Mouse (Mus musculus): ENCODE measurements around the gene Tbx10. TPM values are rescaled to one million over a fixed set of nuclear protein-coding genes. Genes with fewer than 3 reads are reported as not detected.
"Not testable (repeated sequence)": the region's sequence is repeated elsewhere in the genome, so short reads cannot be mapped to it uniquely, and the experiment has no call there.

Tbx10 gene
- polyA plus RNA-seq, 1 experiment from 2014 or later: 0.16 TPM

DNA sequence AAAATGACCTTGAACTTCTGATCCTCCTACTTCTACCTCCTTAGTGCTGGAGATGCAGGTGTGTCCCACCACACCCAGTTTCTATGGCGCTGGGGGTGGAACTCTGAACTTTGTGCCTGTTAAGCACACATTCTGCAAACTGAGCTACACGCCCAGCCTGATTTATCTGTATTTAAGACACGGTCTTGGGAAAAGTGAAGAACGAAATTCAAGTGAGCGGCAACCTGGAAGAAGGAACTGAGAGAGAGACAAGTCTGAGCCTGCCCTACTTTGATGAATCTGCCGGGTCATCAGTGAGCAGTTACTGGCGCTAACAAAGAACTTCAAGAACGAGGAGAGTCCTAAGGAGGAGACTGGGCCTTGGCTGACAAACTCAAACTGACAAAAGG, 54.3 kb downstream of the Tbx10 start:
- H3K4me1 ChIP-seq (replicated peaks; ENCODE audit: control insufficient read depth, insufficient read depth, low read length): peaks cover 6% of the 10 kb centered on the region; the same call in 1 of the 2 replicates
- H3K36me3 ChIP-seq (ENCODE audit: control insufficient read depth, insufficient read depth, low read length): no peaks in the 10 kb centered on the region
- peak overlapping the region; percentile 23; the same call in 1 of the 2 replicates for H3K4me2 ChIP-seq (ENCODE audit: low read length)
- no peak overlapping the region for H3K9ac ChIP-seq (ENCODE audit: low read length)
- H3K4me3 ChIP-seq (ENCODE audit: low read depth, low read length): 0 out of 2 replicates have a peak overlapping the region, but pooled peaks have one; percentile 2
- no peaks in the 10 kb centered on the region for H3K27me3 ChIP-seq (replicated peaks; ENCODE audit: control insufficient read depth, insufficient read depth, low read length)
- WGBS: 69% methylated on average over 8 of the region's 8 CpGs
- DNase-seq (ENCODE audit: low spot score) (peak; percentile 72), ATAC-seq (replicated peaks; ENCODE audit: low FRiP score, low TSS enrichment, low read depth) (peak; percentile 66)
- no peaks in the 10 kb centered on the region for H3K9me3 ChIP-seq (ENCODE audit: control insufficient read depth, low read length)
- H3K27ac ChIP-seq (ENCODE audit: low read depth): peak overlapping the region; percentile 78

- DNase-seq (ENCODE audit: low spot score) (peak; percentile 87), ATAC-seq (replicated peaks; ENCODE audit: low FRiP score, low TSS enrichment, low read depth) (no peak)
- Histone ChIP-seq H3K4me1 (replicated peaks; ENCODE audit: control insufficient read depth, insufficient read depth, low read length) (peaks cover 6% of the 10 kb centered on the region; the same call in 1 of the 2 replicates), H3K27ac (ENCODE audit: low read depth) (0 out of 2 replicates have a peak overlapping the region, but pooled peaks have one; percentile 78), H3K36me3 (ENCODE audit: control insufficient read depth, insufficient read depth, low read length) (no peaks in the 10 kb centered on the region), H3K9me3 (ENCODE audit: control insufficient read depth, low read length) (no peaks in the 10 kb centered on the region), H3K27me3 (replicated peaks; ENCODE audit: control insufficient read depth, insufficient read depth, low read length) (no peaks in the 10 kb centered on the region), H3K9ac (ENCODE audit: low read length) (no peak overlapping the region), H3K4me2 (ENCODE audit: low read length) (no peak overlapping the region), H3K4me3 (ENCODE audit: low read depth, low read length) (no peak overlapping the region)
- 26% methylated on average over 4 of the region's 4 CpGs for WGBS
Measured at GRCm38 (mm10) chr19:4047859-4048258, 55.3 kb downstream of the Tbx10 start.

DNA sequence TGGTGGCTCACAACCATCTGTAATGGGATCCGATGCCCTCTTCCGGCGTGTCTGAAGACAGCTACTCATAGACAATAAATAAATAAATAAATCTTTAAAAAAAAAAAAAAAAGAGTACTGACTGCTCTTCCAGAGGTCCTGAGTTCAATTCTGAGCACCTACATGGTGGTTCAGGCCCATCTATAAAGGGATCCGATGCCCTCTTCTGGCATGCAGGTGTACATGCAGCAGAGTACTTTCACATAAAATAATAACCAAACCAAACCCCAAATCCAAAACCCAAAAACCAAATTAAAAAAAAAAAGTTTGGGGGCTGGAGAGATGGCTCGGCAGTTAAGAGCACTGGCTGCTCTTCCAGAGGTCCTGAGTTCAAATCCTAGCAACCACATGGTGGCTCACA, 56.5 kb downstream of the Tbx10 start:
- DNase-seq (ENCODE audit: low spot score); H3K36me3 ChIP-seq (ENCODE audit: control insufficient read depth, insufficient read depth, low read length); H3K4me3 ChIP-seq (ENCODE audit: low read depth, low read length); ATAC-seq (replicated peaks; ENCODE audit: low FRiP score, low TSS enrichment, low read depth); H3K9me3 ChIP-seq (ENCODE audit: control insufficient read depth, low read length); H3K27ac ChIP-seq (ENCODE audit: low read depth); H3K9ac ChIP-seq (ENCODE audit: low read length); H3K27me3 ChIP-seq (replicated peaks; ENCODE audit: control insufficient read depth, insufficient read depth, low read length); H3K4me2 ChIP-seq (ENCODE audit: low read length); H3K4me1 ChIP-seq (replicated peaks; ENCODE audit: control insufficient read depth, insufficient read depth, low read length): not testable (repeated sequence)
- 82% methylated on average over 5 of the region's 5 CpGs for WGBS

Other genes with a start within 250 kb of the Tbx10 start
- 29.6 and 29.9 TPM in 2 replicates for gene Kmt5b, start 225.3 kb upstream of the Tbx10 start, polyA plus RNA-seq (2014; fragmentation: Nextera tagmentation; extraction: Ambion mirVana)
- gene Chka, start 141.0 kb upstream of the Tbx10 start, polyA plus RNA-seq (2014; fragmentation: Nextera tagmentation; extraction: Ambion mirVana): 48.8 and 54.0 TPM in 2 replicates
- gene Tcirg1, start 85.6 kb upstream of the Tbx10 start, polyA plus RNA-seq (2014; fragmentation: Nextera tagmentation; extraction: Ambion mirVana): 34.8 and 40.5 TPM in 2 replicates
- gene Ndufs8, start 80.0 kb upstream of the Tbx10 start, polyA plus RNA-seq (2014; fragmentation: Nextera tagmentation; extraction: Ambion mirVana): 374 and 390 TPM in 2 replicates
- 1.9 and 2.3 TPM in 2 replicates for gene Aldh3b1, start 62.9 kb upstream of the Tbx10 start, polyA plus RNA-seq (2014; fragmentation: Nextera tagmentation; extraction: Ambion mirVana)
- 14.4 and 16.0 TPM in 2 replicates for gene Unc93b1, start 57.6 kb upstream of the Tbx10 start, polyA plus RNA-seq (2014; fragmentation: Nextera tagmentation; extraction: Ambion mirVana)
- gene Aldh3b3, start 34.1 kb upstream of the Tbx10 start, polyA plus RNA-seq (2014; fragmentation: Nextera tagmentation; extraction: Ambion mirVana): not detected in 2 replicates
- gene Aldh3b2, start 20.4 kb upstream of the Tbx10 start, polyA plus RNA-seq (2014; fragmentation: Nextera tagmentation; extraction: Ambion mirVana): 0.99 and 1.0 TPM in 2 replicates
- gene Acy3, start 6.2 kb upstream of the Tbx10 start, polyA plus RNA-seq (2014; fragmentation: Nextera tagmentation; extraction: Ambion mirVana): 13.0 and 13.5 TPM in 2 replicates
- gene Nudt8, start 7.8 kb downstream of the Tbx10 start, polyA plus RNA-seq (2014; fragmentation: Nextera tagmentation; extraction: Ambion mirVana): 42.1 and 42.7 TPM in 2 replicates
- 2.4 and 2.9 TPM in 2 replicates for gene Gm49405, start 7.9 kb downstream of the Tbx10 start, polyA plus RNA-seq (2014; fragmentation: Nextera tagmentation; extraction: Ambion mirVana)
- 3.6 and 3.9 TPM in 2 replicates for gene Doc2g, start 10.6 kb downstream of the Tbx10 start, polyA plus RNA-seq (2014; fragmentation: Nextera tagmentation; extraction: Ambion mirVana)
- gene Ndufv1, start 20.1 kb downstream of the Tbx10 start, polyA plus RNA-seq (2014; fragmentation: Nextera tagmentation; extraction: Ambion mirVana): 247 and 248 TPM in 2 replicates
- 746 and 810 TPM in 2 replicates for gene Gstp1, start 45.2 kb downstream of the Tbx10 start, polyA plus RNA-seq (2014; fragmentation: Nextera tagmentation; extraction: Ambion mirVana)
- gene Gstp2, start 53.3 kb downstream of the Tbx10 start, polyA plus RNA-seq (2014; fragmentation: Nextera tagmentation; extraction: Ambion mirVana): 7.8 and 8.8 TPM in 2 replicates
- 1.0 and 1.3 TPM in 2 replicates for gene Gstp3, start 66.8 kb downstream of the Tbx10 start, polyA plus RNA-seq (2014; fragmentation: Nextera tagmentation; extraction: Ambion mirVana)
- gene Cabp2, start 88.8 kb downstream of the Tbx10 start, polyA plus RNA-seq (2014; fragmentation: Nextera tagmentation; extraction: Ambion mirVana): 0.57 TPM in 1 of 2 replicates, not detected in the other
- gene Cdk2ap2, start 104.4 kb downstream of the Tbx10 start, polyA plus RNA-seq (2014; fragmentation: Nextera tagmentation; extraction: Ambion mirVana): 87.4 and 103 TPM in 2 replicates
- gene Pitpnm1, start 107.2 kb downstream of the Tbx10 start, polyA plus RNA-seq (2014; fragmentation: Nextera tagmentation; extraction: Ambion mirVana): 13.3 and 14.3 TPM in 2 replicates
- 89.7 and 96.0 TPM in 2 replicates for gene Aip, start 133.1 kb downstream of the Tbx10 start, polyA plus RNA-seq (2014; fragmentation: Nextera tagmentation; extraction: Ambion mirVana)
- not detected in 2 replicates for gene Gpr152, start 147.0 kb downstream of the Tbx10 start, polyA plus RNA-seq (2014; fragmentation: Nextera tagmentation; extraction: Ambion mirVana)
- 0.08 TPM in 1 of 2 replicates, not detected in the other for gene Cabp4, start 151.3 kb downstream of the Tbx10 start, polyA plus RNA-seq (2014; fragmentation: Nextera tagmentation; extraction: Ambion mirVana)
- gene Coro1b, start 155.9 kb downstream of the Tbx10 start, polyA plus RNA-seq (2014; fragmentation: Nextera tagmentation; extraction: Ambion mirVana): 174 and 189 TPM in 2 replicates
- 3.1 and 3.3 TPM in 2 replicates for gene Ptprcap, start 160.9 kb downstream of the Tbx10 start, polyA plus RNA-seq (2014; fragmentation: Nextera tagmentation; extraction: Ambion mirVana)
- 37.4 and 40.6 TPM in 2 replicates for gene Rps6kb2, start 170.6 kb downstream of the Tbx10 start, polyA plus RNA-seq (2014; fragmentation: Nextera tagmentation; extraction: Ambion mirVana)
- gene Carns1, start 182.7 kb downstream of the Tbx10 start, polyA plus RNA-seq (2014; fragmentation: Nextera tagmentation; extraction: Ambion mirVana): 2.3 and 3.1 TPM in 2 replicates
- 3.9 and 4.4 TPM in 2 replicates for gene Tbc1d10c, start 198.5 kb downstream of the Tbx10 start, polyA plus RNA-seq (2014; fragmentation: Nextera tagmentation; extraction: Ambion mirVana)
- gene Ppp1ca, start 199.3 kb downstream of the Tbx10 start, polyA plus RNA-seq (2014; fragmentation: Nextera tagmentation; extraction: Ambion mirVana): 837 and 863 TPM in 2 replicates
- 33.2 and 38.3 TPM in 2 replicates for gene Rad9a, start 208.9 kb downstream of the Tbx10 start, polyA plus RNA-seq (2014; fragmentation: Nextera tagmentation; extraction: Ambion mirVana)
- 6.9 and 7.5 TPM in 2 replicates for gene Clcf1, start 221.5 kb downstream of the Tbx10 start, polyA plus RNA-seq (2014; fragmentation: Nextera tagmentation; extraction: Ambion mirVana)
- gene AC109138.7, start 221.6 kb downstream of the Tbx10 start, polyA plus RNA-seq (2014; fragmentation: Nextera tagmentation; extraction: Ambion mirVana): not detected in 2 replicates
- gene Pold4, start 239.1 kb downstream of the Tbx10 start, polyA plus RNA-seq (2014; fragmentation: Nextera tagmentation; extraction: Ambion mirVana): 30.8 and 30.9 TPM in 2 replicates

Measured in intestine, embryonic 14.5 days (tissue).